Mouse (Mus musculus) B cell, adult 62 days (primary cell): ENCODE data around the gene Polr2j. TPM values are rescaled to one million over a fixed set of nuclear protein-coding genes. Genes with fewer than 3 reads are reported as not detected.

Source experiments
- total RNA-seq: library from RNA; stranded (reverse); gene quantifications from 4 replicates; pipeline ENCODE4 v1.2.4, GENCODE M21; 2023

Polr2j gene
- 54.5 to 72.5 TPM (median 67.0 TPM) in 4 replicates for total RNA-seq

DNA sequence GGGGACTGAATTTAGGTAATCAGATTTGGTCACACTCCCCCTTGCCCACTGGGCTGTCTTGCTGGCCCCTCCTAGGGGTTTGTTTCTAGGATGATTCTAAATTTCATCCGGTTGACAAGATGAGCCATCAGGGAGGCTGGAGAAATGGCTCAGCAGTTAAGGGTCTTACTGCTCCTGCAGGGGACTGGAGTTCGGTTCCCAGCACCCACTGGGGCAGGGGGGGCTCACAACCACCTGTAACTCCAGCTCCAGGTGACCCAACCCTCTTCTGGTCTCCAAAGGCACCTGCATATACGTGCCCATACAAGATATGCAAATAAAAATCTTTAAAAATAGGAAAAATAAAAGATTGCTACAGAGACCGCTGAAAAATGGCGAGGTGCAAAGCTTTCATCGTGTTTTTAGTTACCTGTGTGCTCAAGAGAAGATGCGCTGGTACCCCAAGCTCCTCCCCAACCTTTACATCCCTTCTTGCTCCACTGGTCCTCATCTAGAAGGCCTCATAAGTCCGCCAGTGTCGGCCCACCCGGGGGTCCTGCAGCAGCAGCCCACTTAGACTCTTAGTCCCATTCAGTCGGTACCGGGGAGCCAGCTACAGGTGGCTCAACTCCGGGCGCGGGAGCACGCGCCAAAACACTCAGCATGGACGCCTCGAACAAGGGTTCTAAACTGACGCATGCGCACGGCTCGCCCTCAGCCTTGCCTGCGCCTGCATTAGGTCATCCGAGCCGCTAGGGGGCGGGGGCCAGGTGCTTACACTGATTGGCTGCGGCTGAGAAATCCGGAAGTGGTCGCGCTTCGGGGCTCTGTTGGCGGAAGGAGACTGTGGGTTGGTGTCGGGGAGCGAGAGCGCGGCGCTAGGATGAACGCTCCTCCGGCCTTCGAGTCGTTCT lies at the start of gene Polr2j:
Gene Polr2j (plus strand): TSS at position 741 of the 893 bp plus-strand sequence.

GRCm38 (mm10) chr5:136083669-136084107 lies 32.7 kb upstream of the Polr2j start, which contains the start of gene Rasa4:
Gene Rasa4, plus strand, starts transcription at chr5:136083916.

GRCm38 (mm10) chr5:136135571-136136291 lies 19.3 kb downstream of the Polr2j start, which contains the start of the genes Lrwd1 and Alkbh4:
Gene Lrwd1, minus strand, starts transcription at chr5:136136074.
Gene Alkbh4, plus strand, starts transcription at chr5:136136146.

GRCm38 (mm10) chr5:136170512-136171362 lies 54.3 kb downstream of the Polr2j start, which contains the start of gene Orai2:
Gene Orai2, minus strand, starts transcription at chr5:136170713.

Other genes starting within 250 kb of the Polr2j start
- 3.1 to 8.8 TPM (median 5.6 TPM) in 4 replicates for gene Hspb1, start 228.7 kb upstream of the Polr2j start, total RNA-seq
- 79.7 to 98.2 TPM (median 86.5 TPM) in 4 replicates for gene Ywhag, start 182.0 kb upstream of the Polr2j start, total RNA-seq
- gene Ssc4d, start 142.1 kb upstream of the Polr2j start, total RNA-seq = 0.51 to 2.4 TPM (median 1.3 TPM) in 4 replicates
- not detected in 4 replicates for gene Zp3, start 136.5 kb upstream of the Polr2j start, total RNA-seq
- gene Dtx2, start 121.8 kb upstream of the Polr2j start, total RNA-seq = 31.2 to 37.8 TPM (median 33.0 TPM) in 4 replicates
- gene Upk3b, start 78.1 kb upstream of the Polr2j start, total RNA-seq = 0.54 to 1.0 TPM (median 0.61 TPM) in 4 replicates
- not detected in 4 replicates for gene Upk3bl, start 62.1 kb upstream of the Polr2j start, total RNA-seq
- 14.8 to 21.8 TPM (median 18.1 TPM) in 4 replicates for gene Rasa4, start 32.7 kb upstream of the Polr2j start, total RNA-seq
- gene Lrwd1, start 19.4 kb downstream of the Polr2j start, total RNA-seq = 26.5 to 30.0 TPM (median 27.8 TPM) in 4 replicates
- 8.9 to 15.0 TPM (median 10.9 TPM) in 4 replicates for gene Alkbh4, start 19.5 kb downstream of the Polr2j start, total RNA-seq
- 58.7 to 73.7 TPM (median 62.0 TPM) in 4 replicates for gene Orai2, start 54.1 kb downstream of the Polr2j start, total RNA-seq
- gene Prkrip1, start 82.3 kb downstream of the Polr2j start, total RNA-seq = 19.6 to 44.4 TPM (median 36.7 TPM) in 4 replicates
- gene Sh2b2, start 129.9 kb downstream of the Polr2j start, total RNA-seq = 15.2 to 18.6 TPM (median 15.7 TPM) in 4 replicates